Mouse (Mus musculus) hindbrain, embryonic 13.5 days (tissue): Measurements from ENCODE around the gene Alg14. TPM values are rescaled to one million over a fixed set of nuclear protein-coding genes. Genes with fewer than 3 reads are reported as not detected.

Experiments
- ATAC-seq: fragments of 200-750 bp; cut with Nextera tagmentation; 2 replicates; pipeline ENCODE4 v1.8.0; 2017; ENCODE audit warnings: moderate TSS enrichment; ENCODE audit not compliant: low FRiP score
- H3K27ac ChIP-seq: fragments of 300-500 bp; sonication (generic); 2 replicates; pipeline ENCODE4 v1.5.1; 2015; ENCODE audit warnings: inconsistent platforms, mild to moderate bottlenecking, moderate library complexity
- H3K27me3 ChIP-seq: fragments of 300-500 bp; sonication (generic); 2 replicates; pipeline ENCODE4 v1.6.1; 2015; ENCODE audit warnings: mild to moderate bottlenecking, inconsistent platforms
- H3K36me3 ChIP-seq: fragments of 300-500 bp; sonication (generic); 2 replicates; pipeline ENCODE4 v1.6.1; 2015; ENCODE audit warnings: mild to moderate bottlenecking, inconsistent platforms
- H3K4me1 ChIP-seq: fragments of 300-500 bp; sonication (generic); replicated peaks from 2 replicates; pipeline ENCODE4 v1.6.1; 2015; ENCODE audit warnings: inconsistent platforms
- H3K4me2 ChIP-seq: fragments of 300-500 bp; sonication (generic); 2 replicates; pipeline ENCODE4 v1.6.1; 2015; ENCODE audit warnings: inconsistent platforms, mild to moderate bottlenecking, moderate library complexity
- H3K4me3 ChIP-seq: fragments of 300-500 bp; sonication (generic); 2 replicates; pipeline ENCODE4 v1.5.1; 2015; ENCODE audit warnings: mild to moderate bottlenecking, inconsistent platforms
- H3K9ac ChIP-seq: fragments of 300-500 bp; sonication (generic); 2 replicates; pipeline ENCODE4 v1.6.1; 2015; ENCODE audit warnings: mild to moderate bottlenecking, inconsistent platforms
- H3K9me3 ChIP-seq: fragments of 300-500 bp; sonication (generic); 2 replicates; pipeline ENCODE4 v1.6.1; 2016; ENCODE audit warnings: inconsistent platforms
- WGBS: fragments of 180-500 bp; shearing (Covaris S2); methylation state at CpG from one replicate; pipeline ENCODE4 v1.1.7; 2015; 5-methylcytosine and 5-hydroxymethylcytosine counted together
- polyA plus RNA-seq: library from polyadenylated mRNA; unstranded; fragments of >200 nt; fragmentation: Nextera tagmentation; extraction: Ambion mirVana; gene quantifications from 2 replicates; pipeline ENCODE4 v1.2.1, GENCODE M21; 2015

The Alg14 gene
- polyA plus RNA-seq, 1 experiment from 2014 or later: 39.7 TPM

- Histone ChIP-seq H3K27me3 (no peaks in the 10 kb centered on the region), H3K9ac (no peak overlapping the region), H3K4me2 (no peak overlapping the region), H3K4me3 (no peak overlapping the region), H3K27ac (no peak overlapping the region), H3K9me3 (no peaks in the 10 kb centered on the region), H3K4me1 (peaks cover 9% of the 10 kb centered on the region; the same call in 1 of the 2 replicates), H3K36me3 (peaks cover 7% of the 10 kb centered on the region; the same call in 1 of the 2 replicates)
- ATAC-seq: no peak
- 96% methylated on average over 7 of the region's 7 CpGs for WGBS
Measured at GRCm38 (mm10) chr3:121315498-121315897, 23.9 kb downstream of the Alg14 start.

- Histone ChIP-seq H3K27ac (no peak overlapping the region), H3K4me1 (no peaks in the 10 kb centered on the region), H3K27me3 (no peaks in the 10 kb centered on the region), H3K9ac (no peak overlapping the region), H3K36me3 (peaks cover 12% of the 10 kb centered on the region; the same call in 1 of the 2 replicates), H3K9me3 (no peaks in the 10 kb centered on the region), H3K4me2 (no peak overlapping the region), H3K4me3 (no peak overlapping the region)
- no peak for ATAC-seq
- 96% methylated on average over 6 of the region's 6 CpGs for WGBS
Measured at GRCm38 (mm10) chr3:121319906-121320305, 28.3 kb downstream of the Alg14 start.

- 89% methylated on average over 1 of the region's 1 CpGs for WGBS
- H3K4me2 ChIP-seq: no peak overlapping the region
- ATAC-seq: no peak
- no peak overlapping the region for H3K4me3 ChIP-seq
- no peaks in the 10 kb centered on the region for H3K27me3 ChIP-seq
- no peak overlapping the region for H3K9ac ChIP-seq
- H3K4me1 ChIP-seq: no peaks in the 10 kb centered on the region
- H3K36me3 ChIP-seq: peaks cover 11% of the 10 kb centered on the region; the same call in 1 of the 2 replicates
- H3K9me3 ChIP-seq: no peaks in the 10 kb centered on the region
- no peak overlapping the region for H3K27ac ChIP-seq
Measured at GRCm38 (mm10) chr3:121320896-121321295, 29.3 kb downstream of the Alg14 start.

- H3K27me3 ChIP-seq: no peaks in the 10 kb centered on the region
- no peaks in the 10 kb centered on the region for H3K9me3 ChIP-seq
- H3K9ac ChIP-seq: no peak overlapping the region
- H3K27ac ChIP-seq: no peak overlapping the region
- H3K4me3 ChIP-seq: no peak overlapping the region
- 98% methylated on average over 15 of the region's 15 CpGs for WGBS
- no peak for ATAC-seq
- no peaks in the 10 kb centered on the region for H3K4me1 ChIP-seq
- peaks cover 4% of the 10 kb centered on the region; the same call in 1 of the 2 replicates for H3K36me3 ChIP-seq
- no peak overlapping the region for H3K4me2 ChIP-seq
Measured at GRCm38 (mm10) chr3:121323371-121323770, 31.8 kb downstream of the Alg14 start.

- Histone ChIP-seq H3K27me3 (no peaks in the 10 kb centered on the region), H3K9me3 (no peaks in the 10 kb centered on the region), H3K4me1 (no peaks in the 10 kb centered on the region), H3K4me2 (no peak overlapping the region), H3K4me3 (no peak overlapping the region), H3K9ac (no peak overlapping the region), H3K27ac (no peak overlapping the region; the same call in 1 of the 2 replicates), H3K36me3 (peaks cover 4% of the 10 kb centered on the region; the same call in 1 of the 2 replicates)
- WGBS: 71% methylated on average over 5 of the region's 5 CpGs
- ATAC-seq: no peak
Measured at GRCm38 (mm10) chr3:121327406-121327805, 35.8 kb downstream of the Alg14 start.

DNA sequence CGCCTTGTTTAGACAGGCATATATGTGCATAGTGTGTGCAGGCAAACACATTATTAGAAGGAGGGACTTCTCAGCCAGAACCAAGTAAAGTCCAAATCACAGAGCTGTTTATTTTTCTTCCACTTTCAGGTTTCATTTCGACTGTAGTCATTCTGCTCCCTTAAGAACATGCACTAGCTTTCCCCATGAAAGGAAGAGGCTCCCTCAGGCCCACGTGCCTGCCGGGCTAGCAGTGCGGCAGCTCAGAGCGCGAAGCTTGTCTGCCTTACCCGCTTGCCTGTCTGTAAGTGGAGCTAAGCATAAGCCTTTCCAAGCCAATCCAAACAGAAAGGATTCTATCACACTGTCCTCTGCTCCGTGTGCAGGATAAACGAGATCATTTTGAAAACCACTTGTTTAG, 38.1 kb downstream of the Alg14 start:
- H3K27ac ChIP-seq: no peak overlapping the region
- H3K9ac ChIP-seq: no peak overlapping the region
- ATAC-seq: no peak
- H3K4me2 ChIP-seq: no peak overlapping the region
- no peaks in the 10 kb centered on the region for H3K9me3 ChIP-seq
- 0 out of 2 replicates have a peak, but pooled peaks cover 2% of the 10 kb centered on the region for H3K4me1 ChIP-seq
- 74% methylated on average over 10 of the region's 10 CpGs for WGBS
- no peaks in the 10 kb centered on the region for H3K36me3 ChIP-seq
- no peaks in the 10 kb centered on the region for H3K27me3 ChIP-seq
- no peak overlapping the region for H3K4me3 ChIP-seq

GRCm38 (mm10) chr3:121330244-121330646, 38.7 kb downstream of the Alg14 start:
- H3K27me3 ChIP-seq: no peaks in the 10 kb centered on the region
- H3K4me1 ChIP-seq: 0 out of 2 replicates have a peak, but pooled peaks cover 2% of the 10 kb centered on the region
- no peak for ATAC-seq
- H3K9me3 ChIP-seq: no peaks in the 10 kb centered on the region
- no peaks in the 10 kb centered on the region for H3K36me3 ChIP-seq
- H3K4me3 ChIP-seq: no peak overlapping the region
- no peak overlapping the region for H3K4me2 ChIP-seq
- H3K9ac ChIP-seq: no peak overlapping the region
- H3K27ac ChIP-seq: no peak overlapping the region
- WGBS: 76% methylated on average over 7 of the region's 7 CpGs

GRCm38 (mm10) chr3:121336234-121336890, 44.8 kb downstream of the Alg14 start:
- Histone ChIP-seq H3K4me1 (peaks cover 15% of the 10 kb centered on the region), H3K36me3 (no peaks in the 10 kb centered on the region), H3K4me2 (no peak overlapping the region), H3K4me3 (no peak overlapping the region), H3K9me3 (no peaks in the 10 kb centered on the region), H3K27me3 (no peaks in the 10 kb centered on the region), H3K9ac (no peak overlapping the region), H3K27ac (no peak overlapping the region)
- 86% methylated on average over 6 of the region's 6 CpGs for WGBS
- ATAC-seq: no peak

DNA sequence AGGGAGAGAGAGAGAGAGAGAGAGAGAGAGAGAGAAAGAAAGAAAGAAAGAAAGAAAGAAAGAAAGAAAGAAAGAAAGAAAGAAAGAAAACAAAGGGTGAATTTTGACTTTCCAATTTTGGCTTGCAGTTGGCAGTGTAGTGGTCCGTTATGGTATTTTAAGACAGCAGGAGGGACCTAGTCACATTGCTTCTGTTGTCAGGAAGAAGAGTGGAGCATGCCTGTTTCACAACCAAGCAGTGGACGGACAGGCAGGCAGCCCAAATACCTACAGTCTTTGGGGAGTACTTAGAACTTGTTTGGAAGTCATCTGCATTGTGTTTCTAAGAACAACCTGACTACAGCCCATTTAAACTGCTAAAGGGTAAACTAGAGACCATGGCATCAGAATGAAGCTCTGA, 47.1 kb downstream of the Alg14 start:
- Histone ChIP-seq H3K36me3 (no peaks in the 10 kb centered on the region), H3K27ac (no peak overlapping the region), H3K9me3 (no peaks in the 10 kb centered on the region), H3K9ac (no peak overlapping the region), H3K4me2 (no peak overlapping the region), H3K4me3 (no peak overlapping the region), H3K27me3 (no peaks in the 10 kb centered on the region), H3K4me1 (peaks cover 13% of the 10 kb centered on the region)
- 49% methylated on average over 2 of the region's 2 CpGs for whole genome bisulfite sequencing
- no peak for ATAC-seq

DNA sequence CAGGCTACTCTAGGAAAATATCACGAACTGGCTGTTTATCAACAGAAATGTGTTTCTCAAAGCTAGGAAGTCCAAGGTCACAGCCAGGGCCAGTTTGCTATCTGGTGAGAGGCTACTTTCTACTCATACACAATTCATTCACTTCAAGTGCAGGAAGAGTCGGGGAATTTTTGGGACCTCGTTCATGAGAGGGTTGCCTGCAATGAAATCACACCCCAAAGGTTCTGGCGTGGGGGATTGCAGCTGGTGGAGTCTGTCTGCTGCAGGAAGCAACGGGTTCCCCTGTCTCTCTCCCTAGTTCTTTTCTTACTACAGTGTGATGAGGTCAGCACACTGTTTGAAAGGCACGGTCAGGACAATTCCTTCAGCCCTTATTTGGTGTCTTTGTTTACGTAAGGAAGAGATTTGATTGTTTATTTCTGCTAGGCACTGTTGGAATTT, 48.8 kb downstream of the Alg14 start:
- H3K27me3 ChIP-seq: no peaks in the 10 kb centered on the region
- ATAC-seq: no peak
- no peaks in the 10 kb centered on the region for H3K9me3 ChIP-seq
- no peak overlapping the region for H3K27ac ChIP-seq
- no peak overlapping the region for H3K4me2 ChIP-seq
- H3K9ac ChIP-seq: no peak overlapping the region
- H3K4me1 ChIP-seq: peaks cover 22% of the 10 kb centered on the region
- no peak overlapping the region for H3K4me3 ChIP-seq
- no peaks in the 10 kb centered on the region for H3K36me3 ChIP-seq
- WGBS: 72% methylated on average over 7 of the region's 7 CpGs

- 92% methylated on average over 7 of the region's 7 CpGs for WGBS
- Histone ChIP-seq H3K9ac (no peak overlapping the region), H3K9me3 (no peaks in the 10 kb centered on the region), H3K27me3 (no peaks in the 10 kb centered on the region), H3K4me1 (peaks cover 26% of the 10 kb centered on the region), H3K4me2 (no peak overlapping the region), H3K27ac (no peak overlapping the region), H3K36me3 (no peaks in the 10 kb centered on the region), H3K4me3 (no peak overlapping the region)
- ATAC-seq: no peak
Measured at GRCm38 (mm10) chr3:121343224-121343623, 51.7 kb downstream of the Alg14 start.

DNA sequence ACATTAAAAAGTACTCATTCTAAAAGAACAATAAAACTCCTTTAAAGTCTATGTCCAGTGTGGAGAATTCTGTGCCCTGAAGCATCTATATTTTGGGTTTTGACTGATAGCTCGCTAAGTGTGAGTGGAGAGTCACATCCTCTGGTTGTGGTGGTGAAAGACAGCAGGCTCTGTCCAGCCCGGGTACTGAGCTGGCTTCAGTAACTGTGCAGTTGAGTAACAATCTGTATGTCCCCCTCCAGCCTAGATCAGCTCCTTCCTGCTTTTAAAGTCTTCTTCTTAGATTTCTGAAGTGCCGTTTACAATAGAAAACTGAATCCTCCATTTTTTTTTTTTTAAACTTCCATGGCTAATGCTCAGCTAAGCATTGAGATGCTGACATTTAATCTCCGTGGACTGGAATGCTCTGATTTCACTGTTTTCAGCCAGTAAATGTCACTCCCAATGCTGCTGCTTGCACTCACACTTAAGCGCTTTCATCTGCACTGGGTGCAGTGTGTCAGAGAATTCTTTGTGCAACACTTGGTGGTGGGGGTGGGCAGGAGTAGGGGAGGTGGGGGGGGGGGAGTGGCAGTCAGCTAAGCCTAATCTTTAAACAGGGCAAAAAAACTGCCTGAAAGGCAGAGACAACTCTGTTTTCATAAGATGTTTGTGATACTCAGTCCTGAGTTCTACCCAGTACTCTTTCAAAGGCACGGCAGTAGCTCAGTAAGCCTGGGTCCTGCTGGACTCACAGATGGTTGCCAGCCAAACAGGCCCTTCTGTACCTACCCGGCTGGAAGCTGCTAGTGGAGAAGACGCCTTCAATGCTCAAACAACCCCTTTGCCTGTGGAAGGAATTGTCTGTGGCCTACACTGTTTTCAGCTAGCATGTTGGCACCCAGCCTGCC, 52.7 kb downstream of the Alg14 start:
- ATAC-seq: no peak
- Histone ChIP-seq H3K4me1 (peaks cover 36% of the 10 kb centered on the region), H3K4me3 (no peak overlapping the region), H3K27ac (0 out of 2 replicates have a peak overlapping the region, but pooled peaks have one; percentile 41), H3K36me3 (no peaks in the 10 kb centered on the region), H3K4me2 (no peak overlapping the region), H3K9me3 (no peaks in the 10 kb centered on the region), H3K9ac (no peak overlapping the region), H3K27me3 (no peaks in the 10 kb centered on the region)
- whole genome bisulfite sequencing: 44% methylated on average over 8 of the region's 8 CpGs
